Mouse (Mus musculus): Measurements from ENCODE around the gene Foxn1.

Gene Foxn1

DNA sequence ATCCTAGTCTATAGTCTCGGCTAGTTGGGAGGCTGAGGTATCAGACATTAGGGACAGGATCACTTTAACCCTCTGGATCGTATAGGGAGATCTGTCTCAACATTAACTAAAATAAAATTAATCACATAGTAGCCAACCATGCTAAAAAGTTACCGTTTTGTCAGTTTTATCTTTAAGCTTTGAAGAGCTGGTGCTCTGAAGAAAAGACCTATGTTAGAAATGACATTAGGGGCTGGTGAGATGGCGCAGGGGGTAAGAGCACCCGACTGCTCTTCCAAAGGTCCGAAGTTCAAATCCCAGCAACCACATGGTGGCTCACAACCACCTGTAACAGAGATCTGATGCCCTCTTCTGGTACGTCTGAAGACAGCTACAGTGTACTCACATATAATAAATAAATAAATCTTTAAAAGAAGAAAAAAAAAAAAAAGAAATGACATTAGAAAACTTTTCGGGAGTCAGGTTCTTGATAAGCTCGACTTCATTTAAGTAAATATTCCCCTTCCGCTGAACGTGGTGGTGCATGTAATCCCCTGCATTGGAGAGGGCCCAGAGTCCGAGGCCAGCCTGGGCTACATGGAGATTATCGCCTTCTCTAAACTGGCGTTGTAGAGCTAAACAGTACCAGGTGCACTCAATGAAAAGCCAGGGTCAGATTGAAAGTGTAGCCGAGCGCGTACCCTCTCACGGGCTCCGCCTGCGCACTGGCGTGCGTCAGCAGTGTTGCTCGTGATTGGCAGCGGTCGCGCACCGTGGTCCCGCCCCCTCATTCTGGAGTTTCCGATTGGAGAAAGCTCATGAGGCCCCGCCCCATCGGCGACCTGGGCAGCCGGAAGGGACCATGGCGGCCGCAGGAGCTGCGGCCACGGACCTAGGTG, 58.5 kb downstream of the Foxn1 start, which contains the start of gene Pigs:
TSS of gene Pigs (plus strand) at position 782 of the 878 bp plus-strand sequence.
- in situ Hi-C loops (cut with MboI, MseI), result no loop called here

DNA sequence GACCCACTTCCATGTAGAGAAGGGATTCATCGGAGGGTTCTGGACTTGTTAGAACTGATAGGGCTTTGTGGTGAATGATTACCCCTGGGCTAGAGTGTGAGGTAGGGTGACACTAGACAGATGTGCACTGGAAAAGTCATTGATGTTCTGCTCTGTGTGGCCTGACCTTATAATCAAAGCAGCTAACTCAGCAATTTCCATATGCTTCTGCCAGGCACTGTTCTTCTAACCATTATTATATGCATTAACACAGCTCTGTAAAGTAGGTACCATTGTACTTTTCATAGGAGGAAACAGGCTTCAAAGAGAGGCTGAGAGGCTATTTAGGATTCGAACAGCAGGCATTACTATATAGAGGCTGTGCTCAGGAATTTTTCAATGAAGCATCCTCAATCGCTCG, 59.1 kb downstream of the Foxn1 start:
- in situ Hi-C loops (cut with MboI, MseI), result no loop called here

DNA sequence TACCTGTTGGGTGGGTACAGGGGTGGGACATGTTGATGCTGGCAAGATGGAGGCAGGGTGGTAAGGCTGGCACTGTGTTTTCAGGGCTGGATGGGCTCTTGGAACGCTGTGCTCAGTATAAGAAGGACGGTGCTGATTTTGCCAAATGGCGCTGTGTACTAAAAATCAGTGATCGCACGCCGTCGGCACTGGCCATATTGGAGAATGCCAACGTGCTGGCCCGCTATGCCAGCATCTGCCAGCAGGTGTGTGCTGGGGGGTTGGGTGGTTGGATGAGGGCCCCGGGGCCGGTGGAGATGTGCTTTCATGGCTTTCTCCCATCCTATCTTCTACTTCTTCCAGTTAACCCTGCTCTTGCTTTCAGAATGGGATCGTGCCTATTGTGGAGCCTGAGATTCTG, 61.4 kb downstream of the Foxn1 start:
- in situ Hi-C loops (cut with MboI, MseI), result no loop called here

DNA sequence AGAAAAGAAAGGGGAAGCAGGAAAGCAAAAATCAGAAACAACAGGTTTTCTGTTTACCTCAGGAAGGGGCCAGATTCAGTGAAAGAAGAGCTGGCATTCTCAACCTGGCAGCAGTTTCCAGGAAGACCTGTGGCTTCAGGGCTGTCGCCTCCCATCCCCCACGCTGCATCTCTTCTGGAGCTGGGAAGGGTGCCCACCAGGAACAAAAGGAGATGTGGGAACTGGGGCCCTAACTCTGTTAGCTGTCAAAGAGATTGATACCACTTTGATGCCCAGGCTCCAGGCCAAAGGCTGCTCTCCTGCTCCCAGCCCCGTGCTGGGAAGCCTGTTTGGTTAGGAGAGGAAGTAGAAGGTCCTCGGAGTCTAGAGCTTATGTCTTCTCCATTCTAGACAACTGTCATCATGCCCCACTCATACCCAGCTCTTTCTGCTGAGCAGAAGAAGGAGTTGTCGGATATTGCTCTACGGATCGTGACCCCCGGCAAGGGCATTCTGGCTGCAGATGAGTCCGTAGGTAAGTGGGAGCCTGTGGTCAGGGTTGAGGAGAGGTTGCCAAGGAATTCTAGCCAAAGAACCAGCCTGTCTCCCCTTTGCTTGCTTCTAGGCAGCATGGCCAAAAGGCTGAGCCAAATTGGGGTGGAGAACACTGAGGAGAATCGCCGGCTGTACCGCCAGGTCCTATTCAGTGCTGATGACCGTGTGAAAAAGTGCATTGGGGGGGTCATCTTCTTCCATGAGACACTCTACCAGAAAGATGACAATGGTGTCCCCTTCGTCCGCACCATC, 62.2 kb downstream of the Foxn1 start:
- in situ Hi-C loops (cut with MboI, MseI), result no loop called here

DNA sequence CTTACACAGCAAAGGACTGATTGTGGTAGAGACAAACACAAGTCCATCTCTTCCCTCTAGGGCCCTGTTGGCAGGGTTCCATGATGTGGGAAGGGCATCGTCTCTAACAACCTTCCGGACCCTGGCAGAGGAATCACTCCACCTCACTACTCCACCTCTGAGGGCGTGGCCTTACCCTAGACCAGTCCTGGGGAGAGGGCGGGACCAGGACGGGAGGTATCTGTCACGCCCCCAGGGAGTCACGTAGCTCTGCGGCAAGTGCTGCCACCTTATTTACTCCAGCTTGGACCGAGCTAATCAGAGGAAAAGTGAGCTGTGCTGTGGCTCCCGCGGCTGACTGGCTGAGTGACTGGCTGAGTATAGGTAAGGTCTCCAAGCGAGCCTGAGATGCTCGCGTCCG, 63.5 kb downstream of the Foxn1 start, which contains the start of gene Aldoc:
TSS of gene Aldoc (plus strand) at position 109 of the 400 bp plus-strand sequence.
- in situ Hi-C loops (cut with MboI, MseI), result no loop called here

DNA sequence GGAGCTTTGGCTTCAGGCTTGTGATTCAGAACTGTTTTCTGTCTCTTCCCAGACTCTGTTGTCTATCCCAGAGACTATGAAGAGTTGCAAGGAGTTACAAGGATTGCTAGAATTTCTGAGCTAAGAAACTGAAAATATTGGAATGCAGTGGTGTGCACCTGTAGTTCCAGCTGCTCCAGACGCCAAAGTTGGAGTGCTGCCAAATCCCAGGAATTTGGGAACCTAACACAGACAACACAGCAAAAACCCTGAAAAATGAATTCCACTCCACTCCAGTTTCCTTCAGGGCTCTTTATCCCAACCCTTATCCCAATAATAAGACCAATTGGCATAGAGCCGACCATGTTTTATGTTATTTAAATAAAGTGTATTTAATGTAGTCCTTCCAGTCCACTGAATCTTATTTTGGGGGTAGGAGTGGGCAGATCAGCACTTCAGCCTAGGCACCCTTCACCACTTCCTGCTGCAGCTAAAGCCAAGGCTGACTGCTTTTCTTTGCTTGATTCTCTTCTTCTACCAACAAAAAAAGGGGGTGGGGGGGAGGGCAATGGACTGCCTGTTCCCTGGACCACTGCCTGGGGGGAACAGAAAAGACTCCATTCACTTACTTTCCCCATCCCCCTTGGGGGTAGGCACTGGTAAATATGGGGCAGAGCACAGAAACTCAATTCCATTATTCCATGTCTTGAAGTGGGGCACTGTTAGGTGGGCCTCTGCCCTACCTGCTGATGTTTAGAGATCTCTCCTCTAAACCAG, 64.1 kb downstream of the Foxn1 start:
- in situ Hi-C loops (cut with MboI, MseI), result no loop called here

DNA sequence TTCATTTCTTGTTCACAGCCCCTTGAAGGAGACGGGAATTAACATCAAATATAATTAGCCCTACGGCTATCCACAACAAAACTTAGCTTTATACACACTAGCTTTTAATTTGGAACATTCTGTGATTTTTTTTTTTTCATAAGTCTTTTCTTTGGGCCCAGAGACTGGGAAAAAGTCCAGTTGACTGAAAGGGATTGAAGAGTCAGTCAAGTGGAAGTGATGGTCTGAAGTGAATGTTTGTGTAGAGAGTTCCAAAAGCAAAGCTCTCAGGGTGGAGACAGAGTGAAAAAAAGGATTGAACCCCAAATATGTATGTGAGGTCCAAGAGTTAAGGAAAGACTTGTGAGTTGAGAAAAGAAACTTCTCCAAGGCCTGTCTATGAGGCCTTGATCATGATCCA, 67.9 kb downstream of the Foxn1 start:
- in situ Hi-C loops (cut with MboI, MseI), result no loop called here

DNA sequence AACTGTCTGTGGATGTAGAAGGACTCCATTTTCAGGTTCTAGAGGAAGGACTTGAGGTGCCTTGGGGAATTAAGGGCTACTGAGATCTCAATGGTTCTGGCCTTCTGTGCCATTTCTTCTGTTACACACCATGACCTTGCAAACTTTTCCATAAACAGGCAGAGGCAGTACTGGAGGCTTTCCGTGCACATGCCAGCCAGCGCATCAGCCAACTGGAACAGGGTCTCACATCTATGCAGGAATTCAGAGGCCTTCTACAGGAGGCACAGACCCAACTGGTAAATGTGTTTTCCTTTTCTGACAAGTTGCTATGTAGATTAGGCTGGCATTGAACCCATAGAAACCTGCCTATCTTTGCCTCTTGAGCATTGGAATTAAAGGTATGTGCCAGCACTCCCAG, 72.7 kb downstream of the Foxn1 start:
- in situ Hi-C loops (cut with MboI, MseI), result no loop called here

DNA sequence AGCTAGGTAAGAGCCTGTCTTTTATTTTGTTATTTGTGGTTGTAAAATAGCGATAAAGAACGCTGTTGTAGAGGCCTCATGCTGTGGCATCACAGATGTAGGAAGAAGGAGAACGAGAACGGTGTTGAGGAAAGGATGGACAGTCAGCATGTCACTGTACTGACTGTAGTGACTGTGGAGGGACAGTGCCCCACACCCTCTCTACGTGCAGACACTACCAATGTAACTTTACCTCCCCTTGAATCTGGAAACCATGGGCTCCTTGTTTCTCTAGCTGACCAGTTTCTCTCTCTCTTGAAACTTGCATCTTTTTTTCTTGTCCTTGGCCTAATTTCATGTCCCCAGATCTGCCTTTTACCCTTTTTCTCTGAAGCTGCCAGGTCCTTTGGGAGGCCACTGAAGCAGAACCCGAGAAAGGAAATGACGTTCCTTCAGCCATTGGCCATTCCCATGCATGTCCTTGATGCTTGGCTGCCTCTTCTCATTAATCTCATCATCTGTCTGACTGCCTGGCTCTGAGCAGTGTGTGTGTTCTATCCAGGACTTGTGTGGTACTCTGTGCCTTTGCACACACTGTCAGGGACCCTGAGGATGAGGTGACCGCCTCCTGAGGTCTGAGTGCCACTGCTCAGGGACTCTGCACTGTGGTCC, 75.4 kb downstream of the Foxn1 start:
- in situ Hi-C loops (cut with MboI, MseI), result no loop called here

All from T-helper 1 cell (primary cell).